Mouse (Mus musculus) embryonic facial prominence, embryonic 14.5 days (tissue): Measurements from ENCODE around the gene Ereg. TPM values are rescaled to one million over a fixed set of nuclear protein-coding genes. Genes with fewer than 3 reads are reported as not detected.

Source experiments
- ATAC-seq: fragments of 200-750 bp; cut with Nextera tagmentation; 2 replicates; pipeline ENCODE4 v1.8.0; 2017; ENCODE audit warnings: low read depth, moderate number of reproducible peaks, moderate TSS enrichment
- DNase-seq: peaks from one replicate; pipeline ENCODE4 v3.0.0-alpha.2; 2015; ENCODE audit warnings: low spot score
- H3K27ac ChIP-seq: fragments of 300-500 bp; sonication (generic); replicated peaks from 2 replicates; pipeline ENCODE4 v1.5.1; 2014; ENCODE audit warnings: low read depth, mild to moderate bottlenecking, low read length, moderate library complexity
- H3K27me3 ChIP-seq: fragments of 300-500 bp; sonication (generic); replicated peaks from 2 replicates; pipeline ENCODE4 v1.6.1; 2014; ENCODE audit warnings: low read length; ENCODE audit not compliant: control insufficient read depth, insufficient read depth
- H3K36me3 ChIP-seq: fragments of 300-500 bp; sonication (generic); 2 replicates; pipeline ENCODE4 v1.6.1; 2014; ENCODE audit warnings: low read length, mixed read lengths; ENCODE audit not compliant: control insufficient read depth, insufficient read depth
- H3K4me1 ChIP-seq: fragments of 300-500 bp; sonication (generic); 2 replicates; pipeline ENCODE4 v1.6.1; 2014; ENCODE audit warnings: antibody characterized with exemption, low read length; ENCODE audit not compliant: control insufficient read depth, insufficient read depth
- H3K4me2 ChIP-seq: fragments of 300-500 bp; sonication (generic); 2 replicates; pipeline ENCODE4 v1.6.1; 2014; ENCODE audit warnings: low read depth, mild to moderate bottlenecking, low read length, moderate library complexity, mixed read lengths
- H3K4me3 ChIP-seq: fragments of 300-500 bp; sonication (generic); 2 replicates; pipeline ENCODE4 v1.5.1; 2014; ENCODE audit warnings: low read depth, mild to moderate bottlenecking, low read length
- H3K9ac ChIP-seq: fragments of 300-500 bp; sonication (generic); 2 replicates; pipeline ENCODE4 v1.6.1; 2014; ENCODE audit warnings: low read depth, mild to moderate bottlenecking, low read length, moderate library complexity, mixed read lengths
- H3K9me3 ChIP-seq: fragments of 300-500 bp; sonication (generic); 2 replicates; pipeline ENCODE4 v1.6.1; 2016; ENCODE audit warnings: low read length; ENCODE audit not compliant: control insufficient read depth
- WGBS: fragments of 180-500 bp; shearing (Covaris S2); extraction: QIAGEN DNeasy Blood & Tissue Kit; methylation state at CpG from one replicate; pipeline ENCODE4 v1.1.7; 2014; 5-methylcytosine and 5-hydroxymethylcytosine counted together
- polyA plus RNA-seq: library from polyadenylated mRNA; unstranded; fragments of >200 nt; fragmentation: Nextera tagmentation; extraction: Ambion mirVana; gene quantifications from 2 replicates; pipeline ENCODE4 v1.2.1, GENCODE M21; 2014

Gene Ereg
- polyA plus RNA-seq, 1 experiment from 2014 or later = 0.06 TPM

GRCm38 (mm10) chr5:91097911-91098614 is 23.6 kb downstream of the Ereg start:
- ATAC-seq = no peak
- no peaks in the 10 kb centered on the region for H3K36me3 ChIP-seq
- no peak for DNase-seq
- no peak overlapping the region for H3K27ac ChIP-seq
- H3K27me3 ChIP-seq = no peaks in the 10 kb centered on the region
- no peak overlapping the region for H3K4me3 ChIP-seq
- H3K9me3 ChIP-seq = no peaks in the 10 kb centered on the region
- H3K4me2 ChIP-seq = no peak overlapping the region
- H3K9ac ChIP-seq = no peak overlapping the region
- no peaks in the 10 kb centered on the region for H3K4me1 ChIP-seq
- WGBS = 86% methylated on average over 10 of the region's 10 CpGs

- WGBS = 87% methylated on average over 5 of the region's 5 CpGs
- no peak for ATAC-seq
Observed at GRCm38 (mm10) chr5:91101742-91102141, 27.3 kb downstream of the Ereg start.

GRCm38 (mm10) chr5:91103943-91104665 is 29.7 kb downstream of the Ereg start:
- no peaks in the 10 kb centered on the region for H3K36me3 ChIP-seq
- DNase-seq (peak; percentile 60), ATAC-seq (peak; percentile 75; the same call in 1 of the 2 replicates)
- no peaks in the 10 kb centered on the region for H3K9me3 ChIP-seq
- H3K4me2 ChIP-seq = no peak overlapping the region
- no peak overlapping the region for H3K27ac ChIP-seq
- H3K4me3 ChIP-seq = no peak overlapping the region
- H3K9ac ChIP-seq = no peak overlapping the region
- H3K27me3 ChIP-seq = no peaks in the 10 kb centered on the region
- WGBS = 64% methylated on average over 7 of the region's 7 CpGs
- no peaks in the 10 kb centered on the region for H3K4me1 ChIP-seq

More at GRCm38 (mm10) chr5:91101742-91102141, 27.3 kb downstream of the Ereg start:
- no peaks in the 10 kb centered on the region for H3K9me3 ChIP-seq
- DNase-seq = no peak
- no peaks in the 10 kb centered on the region for H3K27me3 ChIP-seq
- H3K36me3 ChIP-seq = no peaks in the 10 kb centered on the region
- H3K4me2 ChIP-seq = no peak overlapping the region
- no peaks in the 10 kb centered on the region for H3K4me1 ChIP-seq
- H3K9ac ChIP-seq = no peak overlapping the region
- H3K4me3 ChIP-seq = no peak overlapping the region
- H3K27ac ChIP-seq = no peak overlapping the region

- Histone ChIP-seq H3K27ac (no peak overlapping the region), H3K4me1 (no peaks in the 10 kb centered on the region), H3K9me3 (no peaks in the 10 kb centered on the region), H3K4me2 (no peak overlapping the region), H3K27me3 (no peaks in the 10 kb centered on the region), H3K9ac (no peak overlapping the region), H3K36me3 (no peaks in the 10 kb centered on the region), H3K4me3 (no peak overlapping the region)
- ATAC-seq (no peak), DNase-seq (no peak)
- WGBS = 80% methylated on average over 5 of the region's 5 CpGs
Observed at GRCm38 (mm10) chr5:91106248-91106647, 31.8 kb downstream of the Ereg start.

GRCm38 (mm10) chr5:91110023-91110670 is 35.7 kb downstream of the Ereg start:
- 78% methylated on average over 6 of the region's 6 CpGs for WGBS
- ATAC-seq (no peak), DNase-seq (peak; percentile 16)
- no peaks in the 10 kb centered on the region for H3K9me3 ChIP-seq
- H3K27ac ChIP-seq = no peak overlapping the region
- H3K9ac ChIP-seq = no peak overlapping the region
- no peaks in the 10 kb centered on the region for H3K27me3 ChIP-seq
- H3K4me3 ChIP-seq = no peak overlapping the region
- H3K36me3 ChIP-seq = no peaks in the 10 kb centered on the region
- H3K4me2 ChIP-seq = no peak overlapping the region
- H3K4me1 ChIP-seq = no peaks in the 10 kb centered on the region

- no peak for ATAC-seq
- H3K9ac ChIP-seq = no peak overlapping the region
- H3K4me1 ChIP-seq = no peaks in the 10 kb centered on the region
- H3K4me3 ChIP-seq = no peak overlapping the region
- H3K36me3 ChIP-seq = no peaks in the 10 kb centered on the region
- H3K27me3 ChIP-seq = no peaks in the 10 kb centered on the region
- WGBS = 80% methylated on average over 8 of the region's 8 CpGs
- no peak overlapping the region for H3K27ac ChIP-seq
- no peak overlapping the region for H3K4me2 ChIP-seq
- no peaks in the 10 kb centered on the region for H3K9me3 ChIP-seq
- DNase-seq = no peak
Observed at GRCm38 (mm10) chr5:91111019-91111418, 36.6 kb downstream of the Ereg start.

GRCm38 (mm10) chr5:91113967-91114366 is 39.5 kb downstream of the Ereg start:
- DNase-seq (no peak), ATAC-seq (no peak)
- H3K4me1 ChIP-seq = no peaks in the 10 kb centered on the region
- H3K4me2 ChIP-seq = no peak overlapping the region
- no peak overlapping the region for H3K27ac ChIP-seq
- H3K9me3 ChIP-seq = no peaks in the 10 kb centered on the region
- H3K27me3 ChIP-seq = no peaks in the 10 kb centered on the region
- no peaks in the 10 kb centered on the region for H3K36me3 ChIP-seq
- WGBS = 69% methylated on average over 2 of the region's 2 CpGs
- H3K9ac ChIP-seq = no peak overlapping the region
- no peak overlapping the region for H3K4me3 ChIP-seq

- 68% methylated on average over 1 of the region's 1 CpGs for WGBS
- Histone ChIP-seq H3K4me2 (no peak overlapping the region), H3K27ac (no peak overlapping the region), H3K9me3 (no peaks in the 10 kb centered on the region), H3K4me3 (no peak overlapping the region), H3K27me3 (no peaks in the 10 kb centered on the region), H3K9ac (no peak overlapping the region), H3K36me3 (no peaks in the 10 kb centered on the region), H3K4me1 (no peaks in the 10 kb centered on the region)
- no peak for DNase-seq
- ATAC-seq = no peak
Observed at GRCm38 (mm10) chr5:91114574-91114973, 40.2 kb downstream of the Ereg start.
